Mouse (Mus musculus): ENCODE measurements around the gene Gm10382. TPM values are rescaled to one million over a fixed set of nuclear protein-coding genes. Genes with fewer than 3 reads are reported as not detected.

The Gm10382 gene
- 17.1 TPM for polyA plus RNA-seq (2014; fragmentation: Illumina TruSeq; extraction: RNeasy Lipid Tissue Mini Kit (QIAGEN cat#74804); ENCODE audit: low read depth, low replicate concordance)

DNA sequence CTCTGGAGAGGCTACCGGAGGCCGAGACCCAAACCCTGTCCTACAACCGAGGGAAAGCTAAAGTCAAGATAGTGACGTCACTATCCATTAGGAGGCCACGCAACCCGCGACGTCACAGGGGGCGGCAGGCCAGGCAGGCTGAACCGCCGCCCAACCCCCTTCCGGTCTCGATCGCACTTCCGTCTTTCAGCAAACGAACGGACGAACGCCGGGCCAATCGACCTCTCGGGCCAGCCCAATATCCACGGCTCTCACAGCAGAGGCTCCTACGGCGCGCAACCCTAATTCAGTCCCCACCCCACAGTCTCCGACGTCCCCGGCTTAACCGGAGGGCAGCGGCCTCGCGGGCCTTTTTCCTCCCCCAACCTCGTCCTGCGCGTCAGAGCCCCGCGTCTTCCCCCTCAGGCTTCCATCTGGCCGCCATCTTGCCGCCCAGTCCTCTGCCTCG, at the start of gene Gm10382:
Gene Gm10382, plus strand, starts transcription at position 192 of the 448 bp plus-strand sequence.

DNA sequence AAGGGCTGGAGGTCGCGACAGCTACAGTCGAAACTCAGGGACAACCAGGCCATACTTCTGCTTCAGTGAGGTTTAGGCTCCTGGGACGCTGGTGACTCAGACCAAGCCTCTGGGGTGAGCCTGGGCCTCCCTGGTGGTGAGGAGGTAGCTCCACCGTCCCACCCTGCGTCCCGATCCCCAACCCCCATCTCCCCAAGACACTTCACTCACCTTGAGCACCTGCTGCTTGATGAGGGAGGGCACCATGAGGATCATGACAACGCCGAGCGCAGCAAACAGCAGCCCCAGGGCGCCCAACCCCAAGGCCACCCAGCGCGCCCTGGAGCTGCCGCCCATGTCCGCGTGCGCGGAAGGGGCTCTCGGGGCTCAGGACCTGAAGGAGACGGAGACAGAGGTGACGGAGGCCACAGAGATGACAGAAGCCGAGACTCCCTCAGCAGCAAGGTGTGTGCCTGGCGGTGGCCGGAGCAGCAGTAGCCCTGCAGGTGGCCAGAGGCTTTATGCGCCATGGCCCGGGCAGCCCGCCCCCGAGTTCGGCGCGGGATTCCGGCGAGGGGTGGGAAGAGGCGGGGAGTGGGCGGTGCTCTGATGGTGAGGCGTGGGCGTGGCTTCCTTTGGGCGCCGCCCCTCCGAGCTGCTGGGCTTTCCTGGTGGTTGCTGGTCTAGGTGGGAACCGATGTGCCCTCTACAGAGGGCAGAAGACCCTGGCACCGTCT, 48.4 kb upstream of the Gm10382 start, which contains the start of gene Scarb1:
Gene Scarb1, minus strand, starts transcription at position 548 of the 716 bp plus-strand sequence.

DNA sequence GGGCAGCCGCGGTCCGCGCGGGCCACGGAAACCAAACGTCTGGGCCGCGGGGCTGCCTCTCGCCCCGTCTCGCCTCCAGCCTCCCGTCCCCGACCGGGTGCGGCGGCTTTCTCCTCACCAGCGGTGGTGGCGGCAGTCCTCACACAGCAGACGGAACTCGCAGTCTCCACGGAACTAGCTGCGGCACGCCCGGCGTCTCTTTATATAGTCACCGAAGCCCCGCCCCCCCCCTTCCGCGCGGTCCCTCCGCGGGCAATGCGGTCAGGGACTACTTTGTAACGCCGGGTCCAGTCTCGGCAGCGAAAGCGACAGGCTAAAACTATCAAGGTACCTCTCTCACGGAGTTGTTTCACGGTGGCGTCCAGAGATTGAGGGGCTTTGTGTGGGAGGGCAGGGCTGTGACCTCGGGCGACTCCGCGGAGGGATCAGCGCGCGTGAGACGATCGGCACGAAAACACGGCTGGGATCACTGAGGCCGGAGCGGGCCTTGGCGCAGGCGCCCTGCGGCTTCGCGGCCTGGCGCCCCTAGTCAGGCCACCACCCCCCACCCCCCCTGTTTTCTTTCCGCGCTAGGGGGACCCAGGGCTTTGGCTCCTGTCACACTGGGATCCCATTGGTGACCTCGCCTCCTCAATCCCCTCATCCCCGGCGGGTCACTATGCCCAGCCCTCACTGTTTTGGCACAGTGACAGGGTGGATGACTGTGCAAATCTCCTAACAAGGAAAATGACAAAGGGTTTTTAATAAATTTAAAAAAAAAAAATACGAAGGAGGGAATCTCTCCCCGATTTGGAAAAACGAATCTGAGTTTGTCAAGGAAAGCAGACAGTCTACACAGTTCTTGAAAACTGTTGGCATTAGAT, 688 bp downstream of the Gm10382 start, which contains the start of gene Ubc:
Gene Ubc, minus strand, starts transcription at position 624 of the 863 bp plus-strand sequence.

DNA sequence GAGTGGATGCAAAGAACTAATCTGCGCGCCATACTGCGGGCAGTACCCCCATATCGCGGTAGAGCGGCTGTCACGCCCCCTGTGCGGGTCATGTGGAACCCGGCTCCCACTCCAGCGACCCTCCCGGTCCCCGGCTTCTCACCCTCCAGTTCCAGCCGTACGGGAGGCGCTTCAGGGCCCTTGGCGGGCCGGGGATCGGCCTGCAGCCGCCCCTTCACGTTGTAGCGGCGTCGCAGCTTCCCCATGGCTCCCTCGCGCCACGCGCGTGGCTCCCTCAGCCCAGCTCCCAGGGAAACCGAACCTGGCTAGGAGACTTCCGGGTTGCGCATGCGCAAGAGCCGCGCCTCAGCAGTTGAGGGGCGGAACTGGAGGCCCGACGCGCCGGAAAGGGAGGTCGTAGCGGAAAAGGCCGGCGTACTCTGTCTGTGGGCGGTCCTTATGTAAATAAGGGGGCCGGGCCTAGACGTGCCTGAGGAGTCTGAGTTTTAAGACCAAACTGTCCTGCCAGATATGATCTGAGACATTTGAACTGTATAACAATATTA, 44.7 kb downstream of the Gm10382 start, which contains the start of gene Dhx37:
Gene Dhx37, minus strand, starts transcription at position 329 of the 545 bp plus-strand sequence.

Other genes starting within 250 kb of the Gm10382 start
- 1.0 TPM for gene Ncor2, start 210.1 kb upstream of the Gm10382 start, polyA plus RNA-seq (2014; fragmentation: Illumina TruSeq; extraction: RNeasy Lipid Tissue Mini Kit (QIAGEN cat#74804); ENCODE audit: low read depth, low replicate concordance)
- gene Scarb1, start 48.2 kb upstream of the Gm10382 start, polyA plus RNA-seq (2014; fragmentation: Illumina TruSeq; extraction: RNeasy Lipid Tissue Mini Kit (QIAGEN cat#74804); ENCODE audit: low read depth, low replicate concordance): 17.7 TPM
- 102 TPM for gene Ubc, start 880 bp downstream of the Gm10382 start, polyA plus RNA-seq (2014; fragmentation: Illumina TruSeq; extraction: RNeasy Lipid Tissue Mini Kit (QIAGEN cat#74804); ENCODE audit: low read depth, low replicate concordance)
- gene Dhx37, start 44.8 kb downstream of the Gm10382 start, polyA plus RNA-seq (2014; fragmentation: Illumina TruSeq; extraction: RNeasy Lipid Tissue Mini Kit (QIAGEN cat#74804); ENCODE audit: low read depth, low replicate concordance): 3.2 TPM
- gene Bri3bp, start 52.2 kb downstream of the Gm10382 start, polyA plus RNA-seq (2014; fragmentation: Illumina TruSeq; extraction: RNeasy Lipid Tissue Mini Kit (QIAGEN cat#74804); ENCODE audit: low read depth, low replicate concordance): 0.98 TPM
- 0.64 TPM for gene Aacs, start 86.5 kb downstream of the Gm10382 start, polyA plus RNA-seq (2014; fragmentation: Illumina TruSeq; extraction: RNeasy Lipid Tissue Mini Kit (QIAGEN cat#74804); ENCODE audit: low read depth, low replicate concordance)
- gene Tmem132b, start 142.5 kb downstream of the Gm10382 start, polyA plus RNA-seq (2014; fragmentation: Illumina TruSeq; extraction: RNeasy Lipid Tissue Mini Kit (QIAGEN cat#74804); ENCODE audit: low read depth, low replicate concordance): 0.15 TPM

Data from testis, adult 10 weeks (tissue).